Mouse (Mus musculus) MEL (cell line): ENCODE results near the gene Slc39a9. TPM values are rescaled to one million over a fixed set of nuclear protein-coding genes. Genes with fewer than 3 reads are reported as not detected.

Experiments used
- DNase-seq: peaks from one replicate; pipeline ENCODE4 v3.0.0; 2011; ENCODE audit warnings: low read depth, low spot score
- H3K27ac ChIP-seq: 2 replicates; pipeline ENCODE4 v1.5.1; 2012; ENCODE audit warnings: low read depth, mild to moderate bottlenecking, control low read depth, low read length, moderate library complexity; ENCODE audit not compliant: control insufficient read depth
- H3K27me3 ChIP-seq, 2 experiments: fragments of 150-350 bp in 1 of 2; sonication (generic) in 1 of 2; 2 replicates each; pipeline ENCODE4 v1.6.1; 2012; ENCODE audit warnings: low read length in 2 of 2, mild to moderate bottlenecking in 2 of 2, improper control_type of control experiment in 1 of 2, moderate library complexity in 1 of 2; ENCODE audit not compliant: insufficient read depth in 2 of 2, control insufficient read depth in 1 of 2
- H3K36me3 ChIP-seq, 2 experiments: 2 replicates each; pipeline ENCODE4 v1.6.1; 2012 to 2014; ENCODE audit warnings: low read length in 2 of 2, improper control_type of control experiment in 1 of 2, inconsistent platforms in 1 of 2, mild to moderate bottlenecking in 1 of 2; ENCODE audit not compliant: insufficient read depth in 2 of 2, control insufficient read depth in 1 of 2
- H3K4me1 ChIP-seq, 2 experiments: fragments of 150-350 bp in 1 of 2; sonication (generic) in 1 of 2; 2 replicates each; pipeline ENCODE4 v1.6.1; 2012; ENCODE audit warnings: low read length in 2 of 2, improper control_type of control experiment in 1 of 2, mild to moderate bottlenecking in 1 of 2; ENCODE audit not compliant: insufficient read depth in 2 of 2, control insufficient read depth in 1 of 2
- H3K4me3 ChIP-seq, 2 experiments: fragments of 150-350 bp in 1 of 2; sonication (generic) in 1 of 2; 2 replicates each; pipeline ENCODE4 v1.5.1; 2012; ENCODE audit warnings: low read depth in 2 of 2, low read length in 2 of 2, mild to moderate bottlenecking in 2 of 2, moderate library complexity in 2 of 2, control low read depth in 1 of 2, improper control_type of control experiment in 1 of 2; ENCODE audit not compliant: control insufficient read depth in 1 of 2, insufficient read depth in 1 of 2
- H3K79me2 ChIP-seq: 2 replicates; pipeline ENCODE4 v1.6.1; 2012; ENCODE audit warnings: mild to moderate bottlenecking, low read length, moderate library complexity; ENCODE audit not compliant: control insufficient read depth, poor library complexity, insufficient read depth
- H3K9ac ChIP-seq: 2 replicates; pipeline ENCODE4 v1.6.1; 2012; ENCODE audit warnings: low read depth, mild to moderate bottlenecking, control low read depth, low read length, moderate library complexity; ENCODE audit not compliant: control insufficient read depth, poor library complexity, severe bottlenecking
- H3K9me3 ChIP-seq: fragments of 150-350 bp; sonication (generic); replicated peaks from 2 replicates; pipeline ENCODE4 v1.6.1; 2012; ENCODE audit warnings: mild to moderate bottlenecking, low read length, improper control_type of control experiment, moderate library complexity; ENCODE audit not compliant: insufficient read depth
- BHLHE40 ChIP-seq: IDR thresholded peaks from 2 replicates; pipeline ENCODE4 v1.6.1; 2012; ENCODE audit warnings: low read depth, mild to moderate bottlenecking, inconsistent platforms, low read length, improper control_type of control experiment, borderline replicate concordance
- CHD2 ChIP-seq: IDR thresholded peaks from 2 replicates; pipeline ENCODE4 v1.6.1; 2011; ENCODE audit warnings: low read length, improper control_type of control experiment
- ELF1 ChIP-seq: IDR thresholded peaks from 2 replicates; pipeline ENCODE4 v1.6.1; 2014; ENCODE audit warnings: low read depth, mild to moderate bottlenecking, inconsistent platforms, low read length, improper control_type of control experiment, moderate library complexity
- EP300 ChIP-seq, 2 experiments: IDR thresholded peaks; 2 replicates each; pipeline ENCODE4 v1.6.1; 2011; ENCODE audit warnings: improper control_type of control experiment in 2 of 2, low read length in 2 of 2, low read depth in 1 of 2, mild to moderate bottlenecking in 1 of 2
- ETS1 ChIP-seq: IDR thresholded peaks from 2 replicates; pipeline ENCODE4 v1.6.1; 2012; ENCODE audit warnings: low read depth, mild to moderate bottlenecking, inconsistent platforms, low read length, improper control_type of control experiment, moderate library complexity
- GATA1 ChIP-seq: IDR thresholded peaks from 2 replicates; pipeline ENCODE4 v1.6.1; 2011; ENCODE audit warnings: low read depth, low read length, improper control_type of control experiment
- HCFC1 ChIP-seq: IDR thresholded peaks from 2 replicates; pipeline ENCODE4 v1.6.1; 2012; ENCODE audit warnings: low read depth, mild to moderate bottlenecking, inconsistent platforms, low read length, improper control_type of control experiment, moderate library complexity
- MAFK ChIP-seq: IDR thresholded peaks from 2 replicates; pipeline ENCODE4 v1.6.1; 2011; ENCODE audit warnings: low read depth, mild to moderate bottlenecking, low read length, improper control_type of control experiment, borderline replicate concordance
- MAX ChIP-seq: IDR thresholded peaks from 2 replicates; pipeline ENCODE4 v1.6.1; 2011; ENCODE audit warnings: low read length, improper control_type of control experiment
- MEF2A ChIP-seq: IDR thresholded peaks from 2 replicates; pipeline ENCODE4 v1.6.1; 2014; ENCODE audit warnings: low read depth, mild to moderate bottlenecking, inconsistent platforms, low read length, improper control_type of control experiment; ENCODE audit not compliant: poor library complexity, insufficient replicate concordance, severe bottlenecking; ENCODE audit errors: extremely low read depth
- NELFE ChIP-seq: IDR thresholded peaks from 2 replicates; pipeline ENCODE4 v1.6.1; 2011; ENCODE audit warnings: low read depth, low read length, improper control_type of control experiment
- NRF1 ChIP-seq: IDR thresholded peaks from 2 replicates; pipeline ENCODE4 v1.6.1; 2014; ENCODE audit warnings: low read depth, mild to moderate bottlenecking, inconsistent platforms, low read length, improper control_type of control experiment, moderate library complexity; ENCODE audit not compliant: poor library complexity, insufficient read depth, severe bottlenecking
- POLR2AphosphoS5 ChIP-seq: IDR thresholded peaks from 2 replicates; pipeline ENCODE4 v1.6.1; 2012; ENCODE audit warnings: low read depth, borderline replicate concordance, mild to moderate bottlenecking, inconsistent platforms, low read length, moderate library complexity, mixed read lengths
- TCF12 ChIP-seq: IDR thresholded peaks from 2 replicates; pipeline ENCODE4 v1.6.1; 2014; ENCODE audit warnings: low read depth, mild to moderate bottlenecking, inconsistent platforms, low read length, improper control_type of control experiment, moderate library complexity
- UBTF ChIP-seq: IDR thresholded peaks from 2 replicates; pipeline ENCODE4 v1.6.1; 2012; ENCODE audit warnings: low read depth, mild to moderate bottlenecking, inconsistent platforms, low read length, improper control_type of control experiment, moderate library complexity, borderline replicate concordance; ENCODE audit not compliant: insufficient read depth
- USF2 ChIP-seq, 2 experiments: IDR thresholded peaks; 2 replicates each; pipeline ENCODE4 v1.6.1; 2011 to 2012; ENCODE audit warnings: improper control_type of control experiment in 2 of 2, low read length in 2 of 2, borderline replicate concordance in 1 of 2, inconsistent platforms in 1 of 2, low read depth in 1 of 2, mild to moderate bottlenecking in 1 of 2; ENCODE audit not compliant: insufficient read depth in 1 of 2
- ZC3H11A ChIP-seq: IDR thresholded peaks from 2 replicates; pipeline ENCODE4 v1.6.1; 2012; ENCODE audit warnings: low read depth, mild to moderate bottlenecking, inconsistent platforms, low read length, improper control_type of control experiment
- ZMIZ1 ChIP-seq: IDR thresholded peaks from 2 replicates; pipeline ENCODE4 v1.6.1; 2012; ENCODE audit warnings: low read depth, mild to moderate bottlenecking, inconsistent platforms, low read length, improper control_type of control experiment, moderate library complexity
- polyA plus RNA-seq, 2 experiments: library from polyadenylated mRNA; stranded (reverse) in 1 of 2; unstranded in 1 of 2; fragments of >175 nt in 1 of 2; fragments of >200 nt in 1 of 2; gene quantifications; 2 replicates each; pipeline versions ENCODE4 v1.2.1 to v1.2.4; 2012; ENCODE audit warnings: low replicate concordance in 2 of 2, low read depth in 1 of 2; ENCODE audit not compliant: insufficient read length in 2 of 2, insufficient read depth in 1 of 2, missing spikeins in 1 of 2
- total RNA-seq: library from RNA; depleted of rRNA; stranded (reverse); fragments of 300-350 nt; gene quantifications from 2 replicates; pipeline ENCODE4 v1.2.3, GENCODE M21; 2012

Slc39a9 gene
- total and polyA plus RNA-seq, 3 experiments: 13.1 to 34.4 TPM; not detected in 1

DNA sequence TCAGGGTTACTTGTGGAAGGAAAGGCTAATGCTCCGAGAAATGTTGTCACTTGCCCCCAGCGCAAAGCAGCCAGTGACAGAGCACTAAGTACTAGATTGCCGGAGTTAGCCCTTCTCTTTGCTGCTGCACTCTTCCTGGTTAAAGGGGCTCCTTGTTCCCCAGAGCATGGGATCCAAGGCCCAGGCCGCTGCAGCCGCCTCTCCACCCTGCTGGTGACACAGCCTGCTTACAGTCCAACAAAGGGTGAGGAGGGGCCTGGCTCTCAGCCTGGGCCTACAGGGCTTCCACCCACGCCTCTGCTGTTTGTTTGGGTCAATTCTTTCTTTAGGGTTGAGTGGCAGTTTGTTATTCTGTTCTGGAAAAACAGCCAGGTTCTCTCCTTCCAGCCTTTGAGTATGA lies 44.9 kb upstream of the Slc39a9 start:
- Histone ChIP-seq H3K27ac (no peak overlapping the region), H3K9me3 (no peaks in the 10 kb centered on the region), H3K4me3 (no peak overlapping the region), H3K4me1 (peaks cover 22 to 51% of the 10 kb centered on the region in 2 experiments), H3K9ac (no peak overlapping the region), H3K79me2 (no peaks in the 10 kb centered on the region), H3K36me3 (peaks cover 0 to 37% of the 10 kb centered on the region in 2 experiments; a peak in 2 of 4 replicates), H3K27me3 (no peaks in the 10 kb centered on the region)
- DNase-seq: no peak
- no peak for TF ChIP-seq GATA1
- no peak for TF ChIP-seq UBTF

DNA sequence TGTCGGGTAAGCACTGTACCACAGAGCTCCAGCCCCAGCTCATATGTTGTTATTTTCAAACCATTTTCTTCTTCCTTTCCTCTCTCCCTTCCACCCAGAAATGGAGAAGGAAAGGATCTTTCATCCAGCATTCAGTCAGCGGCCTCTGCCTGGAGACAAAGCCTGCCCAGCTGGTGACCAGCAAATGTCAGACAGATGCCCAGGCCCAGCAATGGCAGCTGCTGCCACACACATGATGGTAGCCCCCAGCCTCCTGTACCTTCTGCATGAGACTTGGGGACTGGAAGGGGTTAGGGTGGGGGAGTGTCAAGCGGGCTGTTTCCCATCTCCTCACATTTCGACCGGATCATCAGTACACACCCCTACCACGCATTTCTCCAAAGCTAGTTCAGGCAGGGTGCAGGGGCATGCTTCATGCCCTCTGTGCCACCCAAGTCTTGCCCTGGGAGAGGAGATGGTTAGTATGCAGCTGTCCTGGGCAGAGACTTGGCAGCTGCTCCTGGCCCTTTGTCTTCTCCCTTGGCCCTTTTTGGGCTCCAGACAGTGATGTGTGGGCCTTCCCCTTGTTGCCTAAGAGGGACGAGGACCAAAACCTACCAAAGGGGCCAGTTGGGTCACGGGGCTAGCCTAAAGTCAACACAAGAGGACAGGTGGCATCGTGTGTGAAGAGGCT lies 42.0 kb upstream of the Slc39a9 start:
- no peaks in the 10 kb centered on the region for H3K9me3 ChIP-seq
- H3K4me1 ChIP-seq: peaks cover 8 to 25% of the 10 kb centered on the region in 2 experiments
- peaks cover 0 to 12% of the 10 kb centered on the region in 2 experiments; a peak in 2 of 4 replicates for H3K36me3 ChIP-seq
- H3K27me3 ChIP-seq: no peaks in the 10 kb centered on the region
- H3K79me2 ChIP-seq: no peaks in the 10 kb centered on the region
- H3K9ac ChIP-seq: no peak overlapping the region
- TF ChIP-seq GATA1 (no peak), TCF12 (no peak), USF2 (IDR thresholded peaks at IDR 0.05; ENCODE audit: borderline replicate concordance in 1 of 2, insufficient read depth in 1 of 2, low read depth in 1 of 2, low read length in 2 of 2) (no peak), MAX (no peak), ETS1 (no peak), NRF1 (no peak), UBTF (no peak), ZMIZ1 (no peak), POLR2AphosphoS5 (no peak), ELF1 (no peak), BHLHE40 (no peak), MAFK (no peak), EP300 (IDR thresholded peaks at IDR 0.05; ENCODE audit: low read depth in 1 of 2, low read length in 2 of 2) (no peak), NELFE (no peak), HCFC1 (no peak), ZC3H11A (no peak), MEF2A (no peak), CHD2 (no peak)
- no peak overlapping the region for H3K4me3 ChIP-seq
- DNase-seq: no peak
- H3K27ac ChIP-seq: no peak overlapping the region
